Mouse (Mus musculus) left cerebral cortex, postnatal 4 days (tissue): Measurements from ENCODE around the gene Glyat. TPM values are rescaled to one million over a fixed set of nuclear protein-coding genes. Genes with fewer than 3 reads are reported as not detected.

Source experiments
- DNase-seq: peaks from one replicate; pipeline ENCODE4 v3.0.0-alpha.2; 2022
- intact Hi-C: fragments of 180-260 bp; cut with DNase I; formaldehyde crosslinking; loops from one replicate; pipeline ENCODE4 v1.15.1; 2025
- total RNA-seq, 2 experiments: library from RNA; stranded (reverse); gene quantifications; 2 replicates each; pipeline ENCODE4 v1.2.3; 2021

Gene Glyat
- total RNA-seq, 2 experiments from 2014 or later: not detected

GRCm38 (mm10) chr19:12677812-12678211, 44.7 kb downstream of the Glyat start, which contains the start of gene Olfr1443:
Gene Olfr1443, plus strand, starts transcription at chr19:12678112.
- intact Hi-C loops: no loop called here
- no peak for DNase-seq

DNA sequence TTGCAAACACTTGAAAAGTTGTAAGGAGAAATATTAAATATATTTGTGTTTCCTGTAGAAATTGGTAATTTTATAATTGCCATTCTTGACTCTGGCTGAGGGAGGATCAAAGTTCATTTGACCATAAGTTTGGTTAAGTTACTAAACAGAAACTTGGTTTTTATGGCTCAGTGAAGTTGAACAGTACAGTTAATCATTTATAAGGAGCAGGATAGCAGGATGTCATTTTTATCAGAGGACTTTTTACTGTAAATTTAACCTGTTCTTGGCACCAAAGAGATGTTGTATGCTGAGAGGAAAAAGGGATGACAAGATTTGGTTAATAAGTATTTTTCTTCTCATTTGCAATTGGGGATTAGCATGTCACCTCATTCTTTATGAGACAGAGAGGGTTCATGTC, 51.5 kb downstream of the Glyat start:
- intact Hi-C loops: no loop called here
- no peak for DNase-seq

DNA sequence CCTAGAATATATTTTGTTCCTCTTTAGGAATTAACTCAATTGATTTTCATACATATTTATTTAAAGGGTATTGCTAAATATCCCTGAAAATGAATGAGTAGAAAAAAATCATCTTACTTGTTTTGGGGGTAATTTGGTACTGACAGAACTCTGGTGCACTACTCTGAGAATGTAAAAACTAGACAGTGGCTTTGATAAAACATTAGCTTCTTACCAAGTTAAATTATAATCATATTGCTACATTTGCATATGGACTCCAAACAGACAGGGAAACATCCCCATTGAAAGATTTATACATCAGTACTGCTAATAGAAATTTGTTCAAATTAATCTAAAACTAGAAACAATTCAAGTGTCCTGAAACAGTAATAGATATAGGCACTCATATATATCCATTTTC, 52.1 kb downstream of the Glyat start:
- intact Hi-C loops: no loop called here

GRCm38 (mm10) chr19:12695590-12695989, 62.5 kb downstream of the Glyat start, which contains the start of gene Keg1:
Gene Keg1, plus strand, starts transcription at chr19:12695786.
- no peak for DNase-seq

More for the DNA sequence above, 52.1 kb downstream of the Glyat start:
- DNase-seq: no peak

DNA sequence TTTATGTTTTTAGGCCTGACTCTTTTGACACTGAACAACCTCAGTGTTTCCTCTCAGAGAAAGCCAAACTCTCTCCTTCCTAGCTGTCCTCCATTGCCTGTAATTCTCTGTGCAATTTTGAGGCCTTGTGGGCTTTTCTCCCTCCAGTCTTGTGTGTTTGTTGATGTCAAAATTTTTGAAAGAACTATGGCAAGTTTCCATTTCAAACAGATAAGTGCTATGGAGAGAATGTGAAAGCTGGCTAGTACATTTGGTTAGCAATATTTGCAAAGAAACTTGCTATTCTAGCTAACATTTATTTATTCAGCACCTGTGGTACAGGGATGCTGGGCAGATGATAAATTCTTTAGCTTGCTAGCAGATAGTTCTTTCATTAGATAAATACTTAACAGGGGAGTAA, 63.1 kb downstream of the Glyat start:
- DNase-seq: no peak

More at GRCm38 (mm10) chr19:12695590-12695989, 62.5 kb downstream of the Glyat start, which contains the start of gene Keg1:
- intact Hi-C loops: no loop called here

More for the DNA sequence above, 63.1 kb downstream of the Glyat start:
- intact Hi-C loops: no loop called here

Other genes with a start within 250 kb of the Glyat start
- not detected for gene Olfr1440, start 246.0 kb upstream of the Glyat start, total RNA-seq
- not detected for gene Olfr1441, start 215.9 kb upstream of the Glyat start, total RNA-seq
- gene Pfpl, start 205.4 kb upstream of the Glyat start, total RNA-seq: not detected
- gene Mpeg1, start 172.5 kb upstream of the Glyat start, total RNA-seq: 1 to 10 TPM; 3.7 to 5.0 TPM
- 100 to 1,000 TPM; 124 to 146 TPM for gene Dtx4, start 131.9 kb upstream of the Glyat start, total RNA-seq
- gene Fam111a, start 87.6 kb upstream of the Glyat start, total RNA-seq: 1 to 10 TPM; 6.3 to 7.6 TPM
- gene Gm4952, start 33.3 kb upstream of the Glyat start, total RNA-seq: under 1 TPM; 0.30 to 0.34 TPM
- not detected for gene Olfr1442, start 37.1 kb downstream of the Glyat start, total RNA-seq
- gene Olfr1443, start 44.8 kb downstream of the Glyat start, total RNA-seq: not detected
- gene Keg1, start 62.5 kb downstream of the Glyat start, total RNA-seq: not detected
- 1 to 10 TPM; 2.1 to 2.4 TPM for gene Cntf, start 132.3 kb downstream of the Glyat start, total RNA-seq
- 10 to 100 TPM; 60.3 to 62.7 TPM for gene Zfp91, start 162.8 kb downstream of the Glyat start, total RNA-seq
- gene Lpxn, start 162.9 kb downstream of the Glyat start, total RNA-seq: under 1 TPM; 0.40 to 0.82 TPM
- gene Gm5244, start 213.4 kb downstream of the Glyat start, total RNA-seq: not detected
- gene Olfr1444, start 224.0 kb downstream of the Glyat start, total RNA-seq: not detected